Mouse (Mus musculus) layer of hippocampus, postnatal 25 days (tissue): Measurements from ENCODE around the gene Noc2l. TPM values are rescaled to one million over a fixed set of nuclear protein-coding genes. Genes with fewer than 3 reads are reported as not detected.

ENCODE experiments used
- DNase-seq, 2 experiments: peaks; one replicate each; pipeline ENCODE4 v3.0.0; 2022; ENCODE audit warnings: mixed read lengths in 2 of 2, low spot score in 1 of 2; ENCODE audit errors: extremely low spot score in 1 of 2
- total RNA-seq, 2 experiments: library from RNA; stranded (reverse); gene quantifications; 2 replicates each; pipeline ENCODE4 v1.2.3; 2021

Gene Noc2l
- 10 to 100 TPM; 60.5 to 66.7 TPM for total RNA-seq

DNA sequence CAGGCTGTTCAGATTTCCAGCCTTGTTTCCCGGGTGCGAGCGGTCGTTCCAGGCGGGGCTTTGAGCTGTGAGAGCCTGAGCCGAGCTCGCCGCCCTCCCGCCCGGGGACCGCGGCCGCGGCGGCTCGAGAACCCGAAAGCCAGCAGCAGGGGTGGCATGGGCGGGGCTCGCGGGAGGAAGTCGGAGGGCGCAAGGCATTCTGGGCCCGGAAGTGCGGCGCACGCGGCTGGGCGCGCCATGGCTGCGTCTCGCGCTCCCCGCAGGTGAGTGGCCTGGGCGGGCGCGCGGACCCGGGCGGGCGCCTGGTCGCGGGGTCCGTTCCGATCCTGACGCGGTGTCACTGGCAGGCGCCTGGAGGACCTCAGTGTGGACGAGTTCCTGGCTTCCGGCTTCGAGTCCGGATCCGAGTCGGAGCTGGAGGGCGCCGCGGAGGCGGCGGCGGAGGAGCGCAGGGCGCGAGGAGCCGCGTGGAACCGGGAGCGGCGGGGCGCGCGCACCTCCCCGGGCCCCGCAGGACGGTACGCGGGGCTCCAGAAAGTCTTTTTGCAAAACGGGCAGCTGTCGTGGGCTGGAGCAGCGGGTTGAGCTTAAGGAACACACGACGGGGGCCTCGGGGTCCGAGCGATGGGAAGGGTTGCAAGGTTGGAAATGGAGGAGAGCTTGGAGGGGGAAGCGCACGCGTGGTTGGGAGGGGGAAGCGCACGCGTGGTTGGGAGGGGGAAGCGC, at the start of gene Noc2l:
Gene Noc2l (plus strand): TSS at position 203 of the 726 bp plus-strand sequence.
- DNase-seq, result peak; percentile 72 to 83

GRCm38 (mm10) chr4:156188162-156188810, 47.5 kb upstream of the Noc2l start:
- DNase-seq, result no peak

DNA sequence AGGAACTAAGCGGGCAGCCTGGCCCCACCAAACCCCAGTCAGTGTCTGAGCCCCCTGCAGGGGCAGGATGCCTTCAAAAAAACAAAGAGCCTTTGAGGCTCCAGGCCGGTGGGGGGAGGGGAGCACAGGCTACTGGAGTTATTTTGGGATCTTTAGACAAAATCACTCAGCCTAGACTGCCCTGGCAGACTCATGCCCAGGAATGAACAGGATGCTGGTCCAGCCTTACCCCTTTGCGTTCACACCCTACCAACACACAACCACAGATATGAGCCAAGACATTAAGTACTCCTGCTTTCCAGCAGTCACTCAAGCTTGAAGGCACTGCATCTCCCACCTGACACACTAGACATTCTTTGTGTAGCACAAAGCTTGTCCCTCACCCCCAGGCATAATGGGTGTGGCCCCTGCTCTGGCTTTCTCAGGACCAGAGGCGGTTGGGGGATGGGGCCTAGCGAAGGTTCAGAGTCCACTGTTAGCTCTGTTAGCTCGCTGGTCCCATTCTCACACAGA, 46.9 kb upstream of the Noc2l start:
- peak in 1 of 2 experiments; percentile 43 for DNase-seq

DNA sequence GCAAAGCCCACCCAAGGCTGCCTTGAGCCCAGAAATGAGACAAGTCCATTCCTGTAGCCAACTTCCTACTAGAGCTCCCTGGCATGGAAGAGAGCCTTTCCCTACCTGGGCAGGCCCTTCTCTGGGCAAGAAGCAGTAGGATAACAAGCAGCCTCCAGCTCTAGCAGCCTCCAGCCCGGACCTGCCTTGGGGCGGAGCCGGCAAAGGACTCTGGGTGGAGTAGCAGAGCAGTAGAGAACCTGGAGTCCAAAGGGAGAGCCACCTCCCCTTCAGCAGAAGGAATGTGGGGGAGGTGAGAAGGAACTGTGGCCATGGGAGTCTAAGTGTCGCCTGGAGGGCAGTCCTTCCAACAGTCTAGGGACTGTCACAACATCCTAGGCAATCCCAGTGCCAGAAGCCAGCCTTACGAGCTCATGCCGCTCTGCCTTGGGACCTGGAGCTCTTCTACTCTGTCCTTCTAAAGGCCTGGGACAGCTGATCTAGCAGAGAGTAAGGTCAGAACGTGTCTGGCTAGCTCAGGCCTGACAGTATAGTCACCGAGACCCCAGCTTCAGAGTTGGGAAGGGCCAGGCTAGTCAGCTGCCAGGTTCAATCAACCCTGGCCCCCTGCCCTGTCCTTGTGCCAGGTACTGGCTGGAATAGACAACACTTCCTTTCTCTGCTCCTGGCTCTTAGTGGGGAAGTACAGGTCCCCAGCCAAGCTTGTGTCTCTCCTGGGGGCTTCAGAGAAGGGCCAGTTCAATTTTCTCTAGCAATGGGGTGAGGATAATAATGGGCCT, 43.2 kb upstream of the Noc2l start:
- DNase-seq, result peak in 1 of 2 experiments; percentile 41

- DNase-seq, result no peak
Observed at GRCm38 (mm10) chr4:156193200-156193590, 42.6 kb upstream of the Noc2l start.

DNA sequence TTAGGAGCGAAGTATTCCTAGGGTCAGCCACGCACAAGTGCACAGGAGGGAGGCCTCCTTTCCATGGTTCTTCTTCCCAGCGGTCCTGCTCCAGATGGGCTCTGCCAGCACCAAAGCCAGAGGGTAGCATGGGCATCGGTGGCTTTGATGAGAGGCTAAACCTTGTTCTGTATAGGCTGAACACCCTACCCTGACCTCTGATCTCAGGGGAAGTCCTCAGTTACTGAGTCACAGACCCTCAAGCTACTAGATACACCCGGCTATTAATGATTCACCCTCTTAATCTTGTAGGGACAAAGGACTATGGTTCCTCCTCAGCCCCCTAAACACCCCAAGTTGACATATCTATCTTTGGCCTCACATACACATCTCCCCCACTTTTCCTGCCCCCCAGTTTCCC, 41.9 kb upstream of the Noc2l start:
- DNase-seq, result no peak

GRCm38 (mm10) chr4:156194346-156194745, 41.5 kb upstream of the Noc2l start:
- DNase-seq, result no peak

DNA sequence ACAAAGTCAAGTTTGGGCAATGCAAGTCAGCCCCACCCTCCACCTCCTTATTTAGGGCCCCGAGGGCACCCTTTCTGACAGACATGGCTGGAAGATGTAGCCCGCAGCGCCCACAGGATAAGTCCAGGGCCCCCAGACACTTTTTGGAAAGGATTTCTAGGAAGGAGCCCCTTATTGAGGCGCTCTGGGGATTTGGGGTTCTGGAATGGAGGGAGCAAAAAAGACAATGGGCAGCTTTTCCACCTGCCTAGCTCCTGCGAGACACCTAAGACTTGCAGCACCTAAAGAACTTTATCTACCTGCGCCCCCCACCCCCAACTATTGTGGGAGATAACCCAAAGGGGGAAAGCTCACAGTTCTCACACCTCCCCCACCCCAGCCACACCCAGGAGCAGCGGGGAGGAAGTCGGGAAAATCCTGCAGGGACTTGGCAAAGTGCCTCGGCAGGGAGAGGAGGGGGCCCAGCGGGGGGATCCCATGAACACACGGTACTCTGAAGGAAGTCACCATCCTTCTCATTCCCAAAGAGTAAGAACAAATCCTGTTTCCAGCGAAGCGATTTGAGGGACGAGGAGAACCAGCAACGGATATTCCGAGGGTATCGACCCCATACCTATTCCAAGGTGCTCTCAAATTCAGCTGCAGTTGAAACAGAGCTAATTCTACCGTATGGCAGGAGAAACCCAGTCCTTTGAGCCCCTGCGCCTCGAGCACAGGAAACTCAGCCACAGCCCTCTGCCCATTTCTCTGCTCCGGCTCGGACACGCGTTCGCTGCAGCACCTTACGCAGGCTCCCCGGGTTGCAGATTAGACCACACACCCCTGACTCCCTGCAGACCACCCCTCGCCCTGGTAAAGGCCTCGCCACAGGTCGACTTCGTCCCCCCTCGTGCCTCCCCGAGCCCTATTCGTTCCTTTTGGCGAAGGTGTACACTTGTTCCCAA, 39.6 kb upstream of the Noc2l start:
- DNase-seq, result peak in 1 of 2 experiments; percentile 40

DNA sequence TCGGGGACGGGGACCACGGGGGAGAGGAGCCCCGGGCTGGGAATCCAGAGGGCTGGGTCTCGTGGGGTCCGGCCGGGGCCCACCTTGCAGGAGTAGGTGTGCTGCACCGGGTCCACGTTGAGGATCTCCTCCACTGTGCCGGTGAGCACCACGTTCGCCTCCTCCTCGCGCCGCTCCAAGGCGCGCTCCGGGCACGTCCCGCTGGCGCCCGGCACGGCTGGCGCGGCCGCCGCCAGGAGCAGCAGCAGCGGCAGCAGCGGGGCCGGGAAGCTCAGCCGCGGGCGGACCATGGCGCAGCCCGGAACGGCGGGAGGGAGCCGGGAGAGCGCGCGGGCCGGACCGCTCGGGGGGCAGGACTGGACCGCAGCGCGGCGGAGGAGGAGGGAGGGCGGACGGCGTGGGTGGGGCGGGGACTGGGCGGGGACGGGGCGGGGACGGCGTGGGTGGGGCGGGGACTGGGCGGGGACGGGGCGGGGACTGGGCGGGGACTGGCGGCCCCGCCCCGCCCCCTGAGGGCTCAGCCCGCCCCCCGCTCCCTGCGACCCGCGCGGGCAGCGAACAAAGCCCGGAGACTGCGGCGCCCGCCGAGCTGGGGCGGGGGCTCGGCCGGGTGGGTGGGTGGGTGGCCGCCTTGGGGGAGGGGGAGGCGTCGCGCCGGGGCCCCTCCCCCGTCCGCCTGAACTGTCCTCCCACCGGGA, 38.5 kb upstream of the Noc2l start, which contains the start of gene Agrn:
Gene Agrn (minus strand): TSS at position 358 of the 698 bp plus-strand sequence.
- peak; percentile 50 to 56 for DNase-seq

DNA sequence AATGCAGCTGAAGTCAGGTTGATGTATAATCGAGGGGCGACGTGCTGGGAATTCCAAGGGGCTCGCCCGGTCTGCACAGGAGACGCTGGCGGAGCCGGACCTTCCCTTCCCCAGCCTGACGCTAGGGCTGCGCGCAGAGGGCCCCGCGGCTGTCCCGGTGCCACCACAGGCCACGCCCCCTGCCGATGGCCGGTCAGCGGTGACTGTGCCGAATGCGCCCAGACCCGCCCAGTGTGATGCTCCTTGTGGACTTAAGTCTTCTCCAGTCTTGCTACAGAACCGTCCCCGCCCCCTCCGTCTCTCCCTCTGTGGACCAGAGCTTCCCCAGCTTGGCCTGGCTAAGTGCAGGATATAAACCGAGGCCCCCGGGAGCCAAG, 38.0 kb upstream of the Noc2l start:
- DNase-seq, result peak in 1 of 2 experiments; percentile 63

DNA sequence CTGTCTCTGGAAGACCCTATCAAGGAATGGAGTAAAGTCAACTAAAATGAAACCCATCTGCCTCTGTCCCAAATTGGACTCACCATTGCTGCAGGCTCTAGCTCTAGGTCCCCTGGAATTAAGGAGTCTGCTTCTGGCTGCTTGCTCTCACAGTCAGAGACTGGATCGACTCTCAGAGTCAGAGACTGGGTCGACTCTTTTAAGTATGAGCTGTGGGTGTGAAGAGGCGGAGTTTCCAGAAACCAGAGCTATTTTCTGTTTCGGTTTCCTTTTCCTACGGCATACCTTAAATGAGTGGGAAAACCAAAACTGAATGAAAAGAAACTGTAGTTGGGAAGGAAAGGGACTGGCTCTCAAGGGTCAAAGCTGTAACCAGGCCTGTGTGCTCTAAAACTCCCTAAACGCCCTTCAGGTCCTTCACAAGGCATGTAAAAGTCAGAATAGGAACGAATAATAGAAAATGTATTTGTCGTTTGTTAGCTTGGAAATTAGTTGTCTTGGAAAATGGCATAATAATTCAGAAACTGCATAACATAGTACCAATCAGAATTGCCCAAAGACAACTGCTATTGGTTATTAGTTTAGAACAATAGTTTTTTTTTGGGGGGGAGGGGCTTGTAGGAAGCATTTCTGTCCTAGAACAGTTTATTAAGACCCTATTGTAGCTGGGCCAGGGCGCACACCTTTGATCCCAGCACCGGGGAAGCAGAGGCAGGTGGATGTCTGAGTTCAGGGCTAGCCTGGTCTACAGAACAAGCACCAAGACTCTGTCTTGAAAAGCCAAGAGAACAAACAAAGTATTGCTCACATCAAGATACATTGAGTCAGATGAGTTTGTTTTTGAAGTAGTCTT, 35.0 kb upstream of the Noc2l start, which contains the start of gene Isg15:
Gene Isg15 (minus strand): TSS at position 196 of the 853 bp plus-strand sequence.
- DNase-seq, result no peak

DNA sequence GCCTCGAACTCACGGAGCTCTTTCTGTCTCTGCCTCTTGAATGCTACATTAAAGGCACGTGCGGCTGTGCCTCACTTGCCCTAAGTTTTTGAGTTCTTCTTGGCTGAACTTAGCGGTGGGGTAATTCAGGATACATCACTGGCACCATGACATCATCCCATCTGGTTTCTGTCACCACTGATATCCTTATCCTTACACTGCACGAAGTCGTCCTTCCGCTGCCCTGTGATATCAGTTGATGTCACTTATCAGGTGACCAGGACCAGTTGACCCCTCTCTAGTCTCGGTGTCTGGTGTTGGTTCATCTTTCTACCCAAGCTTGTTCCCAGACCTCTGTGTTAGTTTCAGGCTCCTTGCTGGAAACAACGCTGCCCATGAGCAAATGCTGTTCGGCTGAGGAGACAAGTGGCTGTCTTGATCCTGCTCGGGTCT, 33.3 kb upstream of the Noc2l start:
- DNase-seq, result no peak

GRCm38 (mm10) chr4:156203001-156203412, 32.8 kb upstream of the Noc2l start, which contains the start of gene AW011738:
Gene AW011738, plus strand, starts transcription at chr4:156203304.
- peak in 1 of 2 experiments; percentile 48 for DNase-seq

DNA sequence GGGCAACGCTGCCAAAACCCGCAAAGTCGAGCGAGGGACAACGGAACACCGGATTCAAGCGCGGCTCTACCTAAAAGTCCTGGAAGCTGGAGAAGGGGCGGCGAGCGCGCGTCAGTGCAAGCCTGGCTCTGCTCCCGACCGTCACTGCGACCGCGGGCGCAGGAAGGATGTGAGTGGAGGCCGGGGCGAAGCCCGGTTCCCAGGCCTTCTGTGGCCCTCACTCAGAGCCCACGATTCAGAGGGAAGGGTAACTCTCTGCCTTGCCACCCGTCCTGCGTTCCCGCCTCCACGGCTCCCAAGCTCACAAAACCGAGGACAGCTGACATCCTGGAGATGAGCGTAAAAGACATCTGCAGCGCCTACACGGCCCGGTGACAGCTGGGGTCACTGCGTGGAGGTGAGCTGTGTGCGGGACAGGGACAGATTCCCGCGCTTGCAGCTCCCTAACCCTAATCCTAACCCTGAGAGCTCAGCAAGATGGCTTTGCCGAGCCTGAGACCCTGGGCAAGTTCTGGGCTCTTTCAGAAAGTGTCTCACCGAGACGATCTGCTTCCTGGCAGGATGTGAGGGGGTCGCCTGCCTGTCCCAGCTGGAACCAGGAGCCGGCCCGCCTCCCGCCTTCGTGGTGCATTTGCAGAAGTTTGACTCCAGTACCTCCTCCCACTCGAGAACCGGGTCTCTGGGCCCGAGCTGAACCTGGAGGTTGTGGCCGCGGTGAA, 32.2 kb upstream of the Noc2l start:
- DNase-seq, result no peak

DNA sequence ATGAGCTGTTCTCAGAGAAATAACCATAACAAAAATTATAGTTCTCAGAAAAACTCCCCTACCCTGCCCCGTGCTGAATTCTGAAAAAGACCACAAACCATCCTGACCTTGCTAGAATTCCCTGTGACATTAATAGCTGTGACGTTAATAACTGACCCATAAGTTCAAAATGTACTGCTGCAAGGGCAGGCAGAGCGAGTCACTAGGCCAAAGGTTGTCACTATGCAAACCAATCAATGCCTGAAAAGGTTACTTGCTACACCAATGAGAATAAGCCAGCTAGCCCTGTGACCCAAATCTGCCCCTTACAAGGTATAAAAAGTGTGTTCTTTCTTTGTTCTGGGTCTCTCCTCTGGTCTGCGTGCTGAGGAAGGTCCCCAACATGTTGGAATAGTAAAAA, 26.9 kb upstream of the Noc2l start:
- no peak for DNase-seq

GRCm38 (mm10) chr4:156209963-156210635, 25.7 kb upstream of the Noc2l start:
- DNase-seq, result no peak

GRCm38 (mm10) chr4:156213134-156213533, 22.7 kb upstream of the Noc2l start:
- no peak for DNase-seq
